Mouse (Mus musculus) hindbrain, embryonic 11.5 days (tissue): ENCODE measurements around the gene Nfatc3. TPM values are rescaled to one million over a fixed set of nuclear protein-coding genes. Genes with fewer than 3 reads are reported as not detected.

Experiments
- ATAC-seq: fragments of 200-750 bp; cut with Nextera tagmentation; 2 replicates; pipeline ENCODE4 v1.8.0; 2017; ENCODE audit warnings: mild to moderate bottlenecking, moderate TSS enrichment, moderate library complexity; ENCODE audit not compliant: low FRiP score
- DNase-seq: peaks from one replicate; pipeline ENCODE4 v3.0.0-alpha.2; 2015; ENCODE audit warnings: low spot score
- H3K27ac ChIP-seq: fragments of 300-500 bp; sonication (generic); 2 replicates; pipeline ENCODE4 v1.5.1; 2014; ENCODE audit warnings: mild to moderate bottlenecking, low read depth, low read length
- H3K27me3 ChIP-seq: fragments of 300-500 bp; sonication (generic); 2 replicates; pipeline ENCODE4 v1.6.1; 2014; ENCODE audit warnings: mild to moderate bottlenecking, low read length, moderate library complexity, mixed read lengths; ENCODE audit not compliant: control insufficient read depth, insufficient read depth
- H3K36me3 ChIP-seq: fragments of 300-500 bp; sonication (generic); 2 replicates; pipeline ENCODE4 v1.6.1; 2014; ENCODE audit warnings: mild to moderate bottlenecking, low read length, moderate library complexity, mixed read lengths; ENCODE audit not compliant: control insufficient read depth, insufficient read depth
- H3K4me1 ChIP-seq: fragments of 300-500 bp; sonication (generic); replicated peaks from 2 replicates; pipeline ENCODE4 v1.6.1; 2014; ENCODE audit warnings: low read length, mixed read lengths; ENCODE audit not compliant: control insufficient read depth, insufficient read depth
- H3K4me2 ChIP-seq: fragments of 300-500 bp; sonication (generic); replicated peaks from 2 replicates; pipeline ENCODE4 v1.6.1; 2014; ENCODE audit warnings: mild to moderate bottlenecking, low read depth, low read length
- H3K4me3 ChIP-seq: fragments of 300-500 bp; sonication (generic); 2 replicates; pipeline ENCODE4 v1.5.1; 2014; ENCODE audit warnings: low read depth, low read length
- H3K9ac ChIP-seq: fragments of 300-500 bp; sonication (generic); 2 replicates; pipeline ENCODE4 v1.6.1; 2014; ENCODE audit warnings: low read depth, low read length
- H3K9me3 ChIP-seq: fragments of 300-500 bp; sonication (generic); 2 replicates; pipeline ENCODE4 v1.6.1; 2016; ENCODE audit warnings: low read length; ENCODE audit not compliant: control insufficient read depth
- WGBS: fragments of 180-500 bp; shearing (Covaris S2); extraction: QIAGEN DNeasy Blood & Tissue Kit; methylation state at CpG from one replicate; pipeline ENCODE4 v1.1.7; 2014; 5-methylcytosine and 5-hydroxymethylcytosine counted together
- polyA plus RNA-seq: library from polyadenylated mRNA; unstranded; fragments of >200 nt; fragmentation: Nextera tagmentation; extraction: Ambion mirVana; gene quantifications from 2 replicates; pipeline ENCODE4 v1.2.1, GENCODE M21; 2014

Gene Nfatc3
- polyA plus RNA-seq, 1 experiment from 2014 or later = 8.1 TPM

DNA sequence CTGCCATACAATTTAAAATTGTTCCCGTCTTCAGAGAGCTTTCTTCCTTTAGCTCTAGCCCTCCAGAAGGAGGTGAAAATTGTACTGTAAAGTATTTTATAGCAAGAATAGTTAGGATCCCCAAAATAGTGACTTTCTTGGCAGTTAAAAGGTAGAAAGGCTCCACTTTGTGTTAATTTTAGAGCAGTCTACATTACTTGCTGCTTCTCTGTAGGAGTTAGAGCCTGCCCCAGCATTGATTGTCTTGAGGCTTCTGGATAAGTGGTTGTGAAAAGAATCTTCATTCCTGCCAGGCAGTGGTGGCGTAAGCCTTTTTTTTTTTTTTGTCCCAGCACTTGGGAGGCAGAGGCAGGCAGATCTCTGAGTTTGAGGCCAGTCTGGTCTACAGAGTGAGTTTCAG lies 8.1 kb downstream of the Nfatc3 start:
- no peak overlapping the region for H3K9ac ChIP-seq
- WGBS = 91% methylated on average over 2 of the region's 2 CpGs
- no peak overlapping the region for H3K4me3 ChIP-seq
- no peak for DNase-seq
- no peaks in the 10 kb centered on the region for H3K27me3 ChIP-seq
- no peak overlapping the region for H3K4me2 ChIP-seq
- H3K36me3 ChIP-seq = no peaks in the 10 kb centered on the region
- no peak overlapping the region for H3K27ac ChIP-seq
- no peaks in the 10 kb centered on the region for H3K4me1 ChIP-seq
- no peaks in the 10 kb centered on the region for H3K9me3 ChIP-seq
- no peak for ATAC-seq

DNA sequence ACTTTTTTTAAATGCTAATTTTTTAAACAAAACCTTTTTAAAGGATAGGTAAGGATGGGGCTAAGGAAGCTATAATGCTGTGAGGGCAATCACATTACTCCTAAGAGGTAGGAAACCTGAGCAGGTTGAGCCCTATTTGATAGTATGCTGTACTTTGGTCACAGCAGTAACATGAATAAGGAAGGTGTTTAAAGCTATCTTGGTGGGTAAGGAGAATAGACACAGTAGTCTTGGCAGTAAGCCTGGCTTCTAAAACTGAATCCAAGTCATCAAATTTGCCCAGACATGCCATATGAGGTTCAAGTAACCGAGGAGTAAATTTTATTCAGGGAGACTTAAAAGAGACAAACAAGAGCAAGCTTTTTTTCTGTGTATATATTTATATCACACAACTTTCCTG lies 10.9 kb downstream of the Nfatc3 start:
- no peaks in the 10 kb centered on the region for H3K27me3 ChIP-seq
- no peak overlapping the region for H3K4me3 ChIP-seq
- H3K9ac ChIP-seq = no peak overlapping the region
- DNase-seq (no peak), ATAC-seq (no peak)
- no peaks in the 10 kb centered on the region for H3K4me1 ChIP-seq
- WGBS = 78% methylated on average over 1 of the region's 1 CpGs
- H3K9me3 ChIP-seq = no peaks in the 10 kb centered on the region
- no peaks in the 10 kb centered on the region for H3K36me3 ChIP-seq
- no peak overlapping the region for H3K4me2 ChIP-seq
- H3K27ac ChIP-seq = no peak overlapping the region

DNA sequence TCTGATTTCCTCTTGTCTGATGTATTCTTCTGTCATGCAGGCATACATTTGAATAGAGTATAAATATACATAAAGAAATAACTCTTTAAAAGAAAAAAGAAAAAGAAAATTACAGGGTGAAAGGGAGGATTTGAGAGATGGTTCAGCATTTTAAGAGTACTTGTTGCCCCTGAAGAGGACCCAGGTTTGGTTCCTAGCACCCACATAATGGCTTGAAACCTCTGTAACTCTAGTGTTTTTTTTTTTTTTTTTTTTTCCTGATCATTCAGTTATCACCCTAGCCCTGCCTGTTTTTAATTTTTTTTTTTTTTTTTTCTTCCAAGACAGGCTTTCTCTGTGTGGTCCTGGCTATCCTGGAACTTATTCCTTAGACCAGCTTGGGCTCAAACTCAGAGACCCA lies 13.5 kb downstream of the Nfatc3 start:
- Histone ChIP-seq H3K4me1 (no peaks in the 10 kb centered on the region), H3K9ac (no peak overlapping the region), H3K4me3 (no peak overlapping the region), H3K36me3 (no peaks in the 10 kb centered on the region), H3K4me2 (no peak overlapping the region), H3K27me3 (no peaks in the 10 kb centered on the region), H3K9me3 (no peaks in the 10 kb centered on the region), H3K27ac (no peak overlapping the region)
- no peak for DNase-seq
- no peak for ATAC-seq

GRCm38 (mm10) chr8:106074236-106074635 lies 15.6 kb downstream of the Nfatc3 start:
- ATAC-seq (no peak), DNase-seq (no peak)
- H3K36me3 ChIP-seq = 0 out of 2 replicates have a peak, but pooled peaks cover 2% of the 10 kb centered on the region
- H3K4me2 ChIP-seq = no peak overlapping the region
- no peak overlapping the region for H3K4me3 ChIP-seq
- H3K9me3 ChIP-seq = no peaks in the 10 kb centered on the region
- no peak overlapping the region for H3K9ac ChIP-seq
- no peak overlapping the region for H3K27ac ChIP-seq
- H3K27me3 ChIP-seq = no peaks in the 10 kb centered on the region
- no peaks in the 10 kb centered on the region for H3K4me1 ChIP-seq

DNA sequence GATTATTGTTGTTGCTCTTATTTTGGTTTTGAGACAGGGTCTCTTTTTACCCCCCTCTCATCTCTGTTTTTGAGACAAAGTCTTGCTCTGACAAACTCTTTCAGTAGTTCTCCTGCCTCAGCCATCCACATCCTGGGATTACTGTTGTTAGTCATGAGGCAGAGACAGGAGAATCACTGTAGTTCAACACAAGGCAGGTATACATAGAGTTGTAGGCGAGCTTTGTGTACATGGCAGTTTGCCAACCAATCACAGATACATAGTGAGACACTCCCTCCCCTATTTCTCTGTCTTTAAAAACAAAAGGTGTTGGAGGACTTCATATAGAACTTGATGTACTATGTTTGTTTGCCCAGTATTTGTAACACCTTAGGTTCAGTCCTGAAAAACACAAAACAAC lies 16.0 kb downstream of the Nfatc3 start:
- no peak overlapping the region for H3K27ac ChIP-seq
- H3K4me1 ChIP-seq = no peaks in the 10 kb centered on the region
- no peaks in the 10 kb centered on the region for H3K9me3 ChIP-seq
- 96% methylated on average over 1 of the region's 1 CpGs for WGBS
- H3K9ac ChIP-seq = no peak overlapping the region
- no peak overlapping the region for H3K4me3 ChIP-seq
- no peak for DNase-seq
- H3K27me3 ChIP-seq = no peaks in the 10 kb centered on the region
- no peak for ATAC-seq
- H3K4me2 ChIP-seq = no peak overlapping the region
- H3K36me3 ChIP-seq = 0 out of 2 replicates have a peak, but pooled peaks cover 2% of the 10 kb centered on the region

GRCm38 (mm10) chr8:106075161-106075862 lies 16.7 kb downstream of the Nfatc3 start:
- Histone ChIP-seq H3K27ac (no peak overlapping the region), H3K9me3 (no peaks in the 10 kb centered on the region), H3K36me3 (0 out of 2 replicates have a peak, but pooled peaks cover 2% of the 10 kb centered on the region), H3K4me1 (no peaks in the 10 kb centered on the region), H3K4me2 (no peak overlapping the region), H3K27me3 (no peaks in the 10 kb centered on the region), H3K4me3 (no peak overlapping the region), H3K9ac (no peak overlapping the region)
- DNase-seq (no peak), ATAC-seq (no peak)
- 89% methylated on average over 9 of the region's 9 CpGs for WGBS

GRCm38 (mm10) chr8:106075863-106076174 lies 17.2 kb downstream of the Nfatc3 start:
- Histone ChIP-seq H3K9ac (no peak overlapping the region), H3K36me3 (0 out of 2 replicates have a peak, but pooled peaks cover 2% of the 10 kb centered on the region), H3K4me2 (no peak overlapping the region), H3K9me3 (no peaks in the 10 kb centered on the region), H3K27ac (no peak overlapping the region), H3K4me3 (no peak overlapping the region), H3K4me1 (no peaks in the 10 kb centered on the region), H3K27me3 (no peaks in the 10 kb centered on the region)
- DNase-seq (no peak), ATAC-seq (no peak)
- WGBS = 96% methylated on average over 5 of the region's 5 CpGs

DNA sequence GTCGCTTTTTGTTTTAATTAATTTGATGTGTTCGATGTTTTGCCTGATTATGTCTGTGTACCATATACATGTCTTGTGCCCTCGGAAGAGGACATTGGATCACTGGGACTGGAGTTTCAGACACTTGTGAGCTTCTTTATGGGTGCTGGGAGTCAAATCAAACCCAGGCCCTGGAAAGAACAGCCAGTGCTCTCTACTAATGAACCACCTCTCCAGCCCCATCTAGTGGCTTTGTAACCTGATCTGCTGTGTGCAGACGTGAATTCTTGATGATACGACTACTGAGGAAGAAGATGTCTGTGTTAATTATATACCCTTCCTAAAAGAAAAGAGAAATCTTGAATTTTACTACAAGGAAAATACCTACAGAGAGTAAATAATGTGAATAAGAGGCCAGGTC lies 18.0 kb downstream of the Nfatc3 start:
- Histone ChIP-seq H3K9ac (no peak overlapping the region), H3K27me3 (no peaks in the 10 kb centered on the region), H3K9me3 (no peaks in the 10 kb centered on the region), H3K36me3 (0 out of 2 replicates have a peak, but pooled peaks cover 2% of the 10 kb centered on the region), H3K4me3 (no peak overlapping the region), H3K4me1 (no peaks in the 10 kb centered on the region), H3K4me2 (no peak overlapping the region), H3K27ac (no peak overlapping the region)
- peak; percentile 34 for DNase-seq
- 83% methylated on average over 5 of the region's 5 CpGs for WGBS
- ATAC-seq = no peak

DNA sequence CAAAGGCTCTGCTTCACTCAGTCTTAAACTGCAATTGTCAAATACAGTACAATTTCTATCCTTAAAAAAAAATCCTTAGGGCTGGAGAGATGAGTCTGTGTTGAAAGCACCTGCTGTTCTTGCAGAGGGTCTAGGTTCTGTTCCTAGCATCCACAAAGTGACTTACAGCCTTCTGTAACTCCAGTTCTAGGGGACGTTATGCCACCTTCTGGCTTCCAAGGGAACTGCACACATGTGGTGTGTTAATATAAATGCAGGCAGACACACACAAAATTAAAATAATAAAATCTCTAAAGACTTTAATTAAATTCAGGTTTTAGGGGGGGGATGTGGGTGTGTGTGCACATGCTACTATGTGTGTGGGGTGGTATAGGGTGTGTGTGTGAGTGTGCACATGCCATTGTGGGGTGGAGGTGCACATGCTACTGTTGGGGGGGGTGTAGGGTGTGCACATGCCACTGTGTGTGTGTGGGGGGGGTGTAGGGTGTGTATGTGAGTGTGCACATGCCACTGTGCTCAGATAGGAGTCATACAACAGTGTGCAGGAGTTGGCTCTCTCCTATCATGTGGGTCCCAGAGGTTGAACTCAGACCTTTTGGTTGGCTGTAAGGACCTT lies 18.9 kb downstream of the Nfatc3 start:
- Histone ChIP-seq H3K4me1 (no peaks in the 10 kb centered on the region), H3K9me3 (no peaks in the 10 kb centered on the region), H3K4me3 (no peak overlapping the region), H3K36me3 (0 out of 2 replicates have a peak, but pooled peaks cover 2% of the 10 kb centered on the region), H3K27ac (no peak overlapping the region), H3K4me2 (no peak overlapping the region), H3K9ac (no peak overlapping the region), H3K27me3 (no peaks in the 10 kb centered on the region)
- DNase-seq = no peak
- no peak for ATAC-seq
- 97% methylated on average over 1 of the region's 1 CpGs for WGBS
